ENCODE assay signal across 7 mouse cellular contexts in the genomic region with DNA sequence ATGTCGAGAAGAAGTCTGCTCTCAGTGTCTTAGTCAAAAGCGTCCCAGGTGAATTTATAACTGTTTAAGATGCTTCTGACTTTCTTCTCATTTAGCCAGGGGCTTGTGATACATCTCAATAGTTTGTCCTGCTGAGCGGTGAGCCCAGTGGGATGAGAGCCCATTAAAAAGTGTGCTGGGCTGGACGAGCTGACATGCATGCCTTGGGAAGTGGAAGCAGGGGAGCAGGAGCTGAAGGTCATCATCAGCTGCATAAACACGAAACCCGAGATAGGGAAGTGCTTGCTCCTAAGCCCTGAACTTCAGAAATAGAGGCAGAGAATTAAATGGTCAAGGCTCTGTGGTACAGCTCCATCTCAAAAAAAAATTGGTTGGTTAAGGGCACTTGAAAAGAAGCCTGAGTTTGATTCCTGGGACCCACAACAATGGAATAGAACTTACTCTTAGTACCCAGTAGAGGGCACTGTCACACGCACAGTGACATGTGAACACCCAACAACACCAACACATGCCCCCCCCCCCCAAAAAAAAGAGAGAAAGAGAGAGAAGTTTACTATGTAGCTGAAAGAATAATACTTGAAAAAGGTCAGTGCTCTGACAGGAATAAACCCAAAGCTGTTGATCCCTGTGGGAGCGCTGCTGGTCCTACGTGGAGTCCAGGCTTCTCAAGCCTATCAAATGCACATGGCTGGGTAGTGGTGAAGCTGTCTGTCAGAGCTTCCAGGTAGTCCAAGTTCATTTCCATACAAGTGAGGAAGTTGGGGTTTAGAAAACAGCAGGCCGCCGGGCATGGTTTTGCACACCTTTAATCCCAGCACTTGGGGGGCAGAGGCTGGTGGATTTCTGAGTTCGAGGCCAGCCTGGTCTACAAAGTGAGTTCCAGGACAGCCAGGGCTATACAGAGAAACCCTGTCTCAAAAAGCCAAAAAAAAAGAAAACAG. TPM values are rescaled to one million over a fixed set of nuclear protein-coding genes. Genes with fewer than 3 reads are reported as not detected.
DNase-seq lines count a peak whose midpoint lies in the region; ATAC-seq and TF ChIP-seq lines count a peak whose summit lies in the region.

No protein-coding gene starts in this region.

- H3K27ac ChIP-seq in lung, embryonic 14.5 days (ENCODE audit: low read depth): no peak overlapping the region
- H3K27ac ChIP-seq in forebrain, embryonic 11.5 days (ENCODE audit: low read depth, low read length): no peak overlapping the region

- no peak for ATAC-seq in lung, embryonic 14.5 days (ENCODE audit: insufficient read depth)
- ATAC-seq in forebrain, embryonic 11.5 days (replicated peaks; ENCODE audit: low FRiP score): no peak

- TF ChIP-seq POLR2A in lung, adult 2 months (IDR thresholded peaks at IDR 0.05; ENCODE audit: borderline replicate concordance, extremely low read depth, low read depth, low read length): no peak

- H3K4me2 ChIP-seq in lung, embryonic 14.5 days: no peak overlapping the region
- no peak overlapping the region for H3K4me2 ChIP-seq in forebrain, embryonic 11.5 days (ENCODE audit: low read depth, low read length, severe bottlenecking)

- no peak overlapping the region for H3K9ac ChIP-seq in lung, embryonic 14.5 days
- H3K9ac ChIP-seq in forebrain, embryonic 11.5 days (ENCODE audit: low read length): no peak overlapping the region

- no peaks in the 10 kb centered on the region for H3K9me3 ChIP-seq in lung, embryonic 14.5 days (ENCODE audit: low read depth, low read length)
- no peaks in the 10 kb centered on the region for H3K9me3 ChIP-seq in forebrain, embryonic 11.5 days (ENCODE audit: control insufficient read depth, low read length)

- no peaks in the 10 kb centered on the region for H3K27me3 ChIP-seq in lung, embryonic 14.5 days (ENCODE audit: insufficient read depth, low read length)
- H3K27me3 ChIP-seq in forebrain, embryonic 11.5 days (ENCODE audit: control insufficient read depth, insufficient read depth, low read length): no peaks in the 10 kb centered on the region

- H3K4me3 ChIP-seq in lung, embryonic 14.5 days (ENCODE audit: low read depth, low read length): no peak overlapping the region
- H3K4me3 ChIP-seq in lung, adult 2 months (replicated peaks; ENCODE audit: extremely low read depth, low read depth, low read length): no peak overlapping the region
- no peak overlapping the region for H3K4me3 ChIP-seq in forebrain, embryonic 11.5 days (ENCODE audit: low read depth, low read length)

- 71% methylated on average over 12 of the region's 12 CpGs for WGBS in lung, embryonic 14.5 days
- WGBS in lung, adult 2 months: 60% methylated on average over 12 of the region's 12 CpGs
- WGBS in forebrain, embryonic 11.5 days: 83% methylated on average over 12 of the region's 12 CpGs

- peak; percentile 59 for DNase-seq in lung, embryonic 14.5 days
- no peak for DNase-seq in lung, adult 2 months
- DNase-seq in MN1 (ENCODE audit: low spot score): peak; percentile 44
- DNase-seq in embryo, embryonic 9.5 days (ENCODE audit: extremely low spot score): peak; percentile 12
- peak; percentile 45 for DNase-seq in mesoderm, embryonic 11.5 days (ENCODE audit: low read depth, low spot score)
- no peak for DNase-seq in forebrain, embryonic 11.5 days (ENCODE audit: low spot score)
- no peak for DNase-seq in layer of hippocampus, adult 9-11 months

- peaks cover 87% of the 10 kb centered on the region for H3K36me3 ChIP-seq in lung, embryonic 14.5 days (ENCODE audit: insufficient read depth)
- peaks cover 15% of the 10 kb centered on the region for H3K36me3 ChIP-seq in forebrain, embryonic 11.5 days (ENCODE audit: control insufficient read depth, insufficient read depth, low read length)

- TF ChIP-seq CTCF in lung, embryonic 14.5 days (IDR thresholded peaks at IDR 0.05; ENCODE audit: low read depth): peak; percentile 63
- TF ChIP-seq CTCF in lung, adult 2 months (IDR thresholded peaks at IDR 0.05; ENCODE audit: insufficient read depth, low read length): no peak

- H3K4me1 ChIP-seq in lung, embryonic 14.5 days (ENCODE audit: insufficient read depth): no peaks in the 10 kb centered on the region
- H3K4me1 ChIP-seq in lung, adult 2 months (ENCODE audit: control insufficient read depth, insufficient read depth, low read length): peaks cover 4% of the 10 kb centered on the region; the same call in 1 of the 2 replicates
- H3K4me1 ChIP-seq in forebrain, embryonic 11.5 days (replicated peaks; ENCODE audit: control insufficient read depth, insufficient read depth, low read length): no peaks in the 10 kb centered on the region

RNA-seq across cellular contexts. Expression of gene Ensa, which starts 8.1 kb away (rescaled TPM):
- polyA plus RNA-seq in lung, embryonic 14.5 days (2014; fragmentation: Nextera tagmentation; extraction: Ambion mirVana): 64.8 and 66.7 TPM in 2 replicates
- polyA plus RNA-seq in lung, adult 2 months (2012; rRNA removed): 9.3 and 15.7 TPM in 2 replicates
- 85.1 and 94.3 TPM in 2 replicates for polyA plus RNA-seq in forebrain, embryonic 11.5 days (2014; fragmentation: Nextera tagmentation; extraction: Ambion mirVana)

RNA-seq across cellular contexts. Expression of gene Mcl1, which starts 25.7 kb away (rescaled TPM):
- polyA plus RNA-seq in lung, embryonic 14.5 days (2014; fragmentation: Nextera tagmentation; extraction: Ambion mirVana): 82.3 and 83.2 TPM in 2 replicates
- 89.2 and 178 TPM in 2 replicates for polyA plus RNA-seq in lung, adult 2 months (2012; rRNA removed)
- 66.8 and 69.9 TPM in 2 replicates for polyA plus RNA-seq in forebrain, embryonic 11.5 days (2014; fragmentation: Nextera tagmentation; extraction: Ambion mirVana)

RNA-seq across cellular contexts. Expression of gene Golph3l, which starts 44.2 kb away (rescaled TPM):
- 29.3 and 30.8 TPM in 2 replicates for polyA plus RNA-seq in lung, embryonic 14.5 days (2014; fragmentation: Nextera tagmentation; extraction: Ambion mirVana)
- polyA plus RNA-seq in lung, adult 2 months (2012; rRNA removed): 4.5 and 10.0 TPM in 2 replicates
- polyA plus RNA-seq in forebrain, embryonic 11.5 days (2014; fragmentation: Nextera tagmentation; extraction: Ambion mirVana): 35.1 and 36.1 TPM in 2 replicates

RNA-seq across cellular contexts. Expression of gene Adamtsl4, which starts 54.8 kb away (rescaled TPM):
- 1.6 and 4.0 TPM in 2 replicates for polyA plus RNA-seq in lung, embryonic 14.5 days (2014; fragmentation: Nextera tagmentation; extraction: Ambion mirVana)
- 51.3 and 52.3 TPM in 2 replicates for polyA plus RNA-seq in lung, adult 2 months (2012; rRNA removed)
- 0.64 and 1.6 TPM in 2 replicates for polyA plus RNA-seq in forebrain, embryonic 11.5 days (2014; fragmentation: Nextera tagmentation; extraction: Ambion mirVana)

Comparison
In these comparisons a context has a peak if more than half of its experiments do, and no peak if none do; other contexts are left out.
1. DNase-seq: peak in lung, embryonic 14.5 days (single experiment), MN1 (single experiment), embryo, embryonic 9.5 days (single experiment) and mesoderm, embryonic 11.5 days (single experiment); none in lung, adult 2 months (single experiment), forebrain, embryonic 11.5 days (single experiment) and layer of hippocampus, adult 9-11 months (single experiment).